Mouse (Mus musculus) MEL-GATA-1-ER (cell line): ENCODE results near the gene Pbp2.

Experiments
- DNase-seq: peaks from one replicate; pipeline ENCODE4 v3.0.0-alpha.2; 2012; ENCODE audit warnings: low read depth; ENCODE audit errors: extremely low read depth

Pbp2 gene

GRCm38 (mm10) chr6:135260435-135260834, 49.8 kb downstream of the Pbp2 start:
- no peak for DNase-seq
